Mouse (Mus musculus): ENCODE data around the gene Gm45062.
A peak's percentile ranks its signal among the peaks of the same experiment; 100 is the strongest.

Gm45062 gene

DNA sequence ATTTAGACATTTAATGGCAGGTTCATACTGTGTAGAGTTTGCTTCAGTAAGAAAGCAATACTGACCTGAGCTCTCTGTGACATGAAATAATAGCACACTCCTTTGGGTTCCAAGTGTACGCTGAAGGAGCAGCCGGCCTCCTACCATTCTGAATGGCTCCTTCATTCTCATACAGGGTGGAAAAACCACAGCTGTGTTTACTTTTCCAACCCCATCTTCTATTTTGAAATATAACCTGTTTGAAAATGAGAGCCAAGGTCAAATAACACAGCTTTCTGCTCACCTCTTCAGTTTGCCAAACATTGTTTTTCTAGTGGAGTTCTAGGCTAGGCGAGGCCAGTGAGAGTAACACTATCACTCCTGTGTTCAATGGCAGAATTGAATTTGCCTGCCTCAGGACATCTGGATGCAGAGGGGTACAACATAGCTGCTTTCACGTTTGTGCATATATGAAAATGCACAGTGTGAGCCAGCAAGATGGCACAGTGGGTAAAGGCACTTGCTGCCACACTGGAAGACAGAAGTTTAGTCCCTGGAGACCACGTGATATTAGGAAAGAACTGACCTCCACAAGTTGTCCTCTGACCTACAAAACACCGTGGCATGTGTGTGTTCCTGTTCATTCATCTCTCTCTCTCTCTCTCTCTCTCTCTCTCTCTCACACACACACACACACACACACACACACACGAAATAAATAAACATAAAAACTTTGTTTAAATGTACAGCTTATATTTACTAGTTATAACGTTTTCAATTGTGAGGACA, 157.7 kb downstream of the Gm45062 start:
- DNase-seq (ENCODE audit: low spot score) = no peak

DNA sequence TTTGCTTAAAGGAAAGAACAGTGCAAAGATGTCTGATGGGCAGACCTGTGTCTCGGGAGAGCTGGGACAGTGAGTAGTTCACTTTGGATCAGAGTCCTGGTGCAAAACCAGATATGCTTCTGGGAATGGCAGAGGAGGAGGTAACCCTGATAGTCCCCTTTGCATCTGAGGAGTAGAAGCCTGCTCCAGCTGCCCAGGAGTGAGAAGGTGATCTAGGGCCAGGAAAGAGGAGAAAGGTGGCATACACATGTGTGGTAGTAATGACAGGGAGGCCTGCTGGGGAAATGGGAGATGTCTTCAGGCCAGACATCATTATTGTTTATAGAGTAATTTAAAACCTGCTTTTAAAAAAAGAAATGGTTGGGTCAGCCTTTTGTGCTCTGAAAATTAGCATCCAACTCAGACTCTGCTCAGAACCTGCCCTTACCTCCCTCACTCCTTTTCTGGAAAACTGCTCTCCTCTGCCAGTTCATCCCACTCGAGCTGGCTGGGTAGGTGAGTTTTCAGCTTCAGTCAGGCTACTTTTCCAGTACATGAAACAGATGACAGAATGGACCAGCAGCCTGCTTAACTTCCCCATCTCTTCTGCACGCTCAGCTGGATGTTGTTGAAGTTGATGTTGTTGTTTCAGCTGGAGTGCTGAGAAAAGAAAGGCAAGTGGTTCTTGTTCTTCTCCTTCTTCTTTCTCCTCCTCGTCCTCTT, 160.4 kb downstream of the Gm45062 start:
- no peak for DNase-seq (ENCODE audit: low spot score)

DNA sequence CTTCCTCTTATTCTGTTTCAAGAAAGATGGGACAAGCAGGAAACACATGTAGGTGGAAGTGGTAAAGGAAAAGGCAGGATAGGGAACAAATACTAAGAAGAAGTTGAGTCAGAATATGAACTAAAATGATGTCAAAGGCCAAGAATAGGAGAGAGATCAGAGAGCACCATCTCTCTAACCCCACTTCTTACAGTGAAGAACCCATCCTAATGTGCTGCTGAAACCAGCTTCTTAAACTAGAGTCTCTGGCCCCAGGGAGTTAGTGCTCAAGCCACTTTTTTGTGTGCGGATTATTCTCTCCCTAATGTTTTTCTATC, 160.9 kb downstream of the Gm45062 start:
- DNase-seq (ENCODE audit: low spot score) = no peak

DNA sequence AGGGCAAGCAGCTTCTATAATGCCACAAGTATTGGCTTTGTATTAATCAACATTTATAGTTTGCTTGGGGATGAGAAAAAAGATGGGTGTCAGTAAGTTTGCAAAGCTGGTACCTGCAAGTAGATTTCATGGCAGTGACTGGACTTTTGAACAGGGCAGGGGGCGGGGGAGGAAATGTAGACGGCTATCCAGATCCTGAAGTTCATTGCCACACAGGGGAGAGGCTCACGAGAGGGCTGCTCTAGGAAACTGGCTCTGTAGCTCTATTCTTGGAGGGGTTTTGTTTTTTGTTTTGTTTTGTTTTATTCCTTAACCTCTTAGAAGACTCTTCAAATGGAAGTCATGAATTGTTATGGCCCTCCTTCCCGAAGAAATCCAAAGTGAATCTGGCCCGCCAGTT, 162.2 kb downstream of the Gm45062 start:
- DNase-seq (ENCODE audit: low spot score) = no peak

DNA sequence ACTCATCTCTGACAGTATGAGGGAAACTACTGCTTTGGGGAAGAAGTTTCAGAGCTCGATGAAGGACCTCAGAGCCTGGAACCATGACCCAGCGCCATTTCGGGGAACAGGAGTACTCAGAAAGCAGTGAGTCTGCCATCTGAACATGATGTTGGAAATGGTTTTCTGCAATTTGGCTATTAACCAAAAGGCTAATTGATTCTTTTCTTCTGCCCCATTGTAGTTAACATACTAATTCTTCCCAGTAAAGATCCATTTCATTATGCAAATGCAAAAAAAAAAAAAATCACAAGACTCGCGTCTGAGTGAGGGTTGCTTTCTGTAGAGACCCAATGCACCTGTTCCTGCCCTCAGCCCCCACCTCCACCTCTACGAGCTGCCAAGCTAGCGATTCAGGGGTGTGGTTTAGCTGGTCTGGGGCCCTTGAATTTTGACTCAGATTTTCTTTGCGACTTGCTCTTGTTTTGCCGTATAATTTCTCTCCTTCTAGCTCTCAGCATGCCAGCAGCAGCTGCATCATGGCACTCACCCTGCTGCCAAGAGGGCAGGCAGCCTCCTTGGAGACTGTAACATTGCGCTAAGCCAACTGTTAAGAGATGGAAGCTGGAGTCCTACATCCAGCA, 162.8 kb downstream of the Gm45062 start:
- DNase-seq (ENCODE audit: low spot score) = no peak

DNA sequence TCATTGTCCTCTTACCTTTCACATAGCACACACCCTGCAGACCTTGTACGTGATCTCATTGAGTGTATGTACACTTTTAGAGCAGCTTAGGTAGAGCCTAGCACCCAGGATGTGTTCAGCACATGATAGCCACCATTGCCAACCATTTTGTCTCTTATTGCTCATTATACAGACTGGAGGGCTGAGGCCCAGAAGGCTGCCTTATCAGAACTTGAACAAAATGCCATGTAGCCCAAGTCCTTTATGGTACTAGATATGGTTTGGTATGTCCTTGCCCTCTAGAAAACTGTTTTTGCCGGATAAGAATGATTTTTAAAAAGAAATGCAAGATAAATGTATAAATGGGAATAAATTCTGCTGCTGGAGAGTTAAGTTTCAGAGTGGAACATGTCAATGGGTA, 163.9 kb downstream of the Gm45062 start:
- DNase-seq (ENCODE audit: low spot score) = no peak

DNA sequence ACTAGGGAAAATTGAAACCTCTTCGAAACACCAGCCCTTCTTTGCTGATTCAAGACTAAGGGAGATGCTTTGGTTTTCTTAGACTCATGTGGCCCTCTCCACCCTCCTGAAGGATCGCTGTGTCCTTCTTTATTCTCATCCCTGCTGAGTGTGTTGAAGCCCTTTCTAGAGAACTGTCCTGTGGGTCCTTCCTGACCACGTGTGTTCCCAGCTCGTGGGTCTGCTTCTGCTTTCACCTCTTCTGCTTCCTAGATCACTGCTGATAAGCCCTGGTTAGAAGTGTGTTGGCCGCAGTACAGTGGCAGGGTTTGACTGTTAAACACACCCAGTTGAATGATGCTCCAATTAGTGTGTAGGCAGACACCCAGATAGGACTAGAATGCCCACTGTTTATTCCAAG, 168.4 kb downstream of the Gm45062 start:
- no peak for DNase-seq (ENCODE audit: low spot score)

DNA sequence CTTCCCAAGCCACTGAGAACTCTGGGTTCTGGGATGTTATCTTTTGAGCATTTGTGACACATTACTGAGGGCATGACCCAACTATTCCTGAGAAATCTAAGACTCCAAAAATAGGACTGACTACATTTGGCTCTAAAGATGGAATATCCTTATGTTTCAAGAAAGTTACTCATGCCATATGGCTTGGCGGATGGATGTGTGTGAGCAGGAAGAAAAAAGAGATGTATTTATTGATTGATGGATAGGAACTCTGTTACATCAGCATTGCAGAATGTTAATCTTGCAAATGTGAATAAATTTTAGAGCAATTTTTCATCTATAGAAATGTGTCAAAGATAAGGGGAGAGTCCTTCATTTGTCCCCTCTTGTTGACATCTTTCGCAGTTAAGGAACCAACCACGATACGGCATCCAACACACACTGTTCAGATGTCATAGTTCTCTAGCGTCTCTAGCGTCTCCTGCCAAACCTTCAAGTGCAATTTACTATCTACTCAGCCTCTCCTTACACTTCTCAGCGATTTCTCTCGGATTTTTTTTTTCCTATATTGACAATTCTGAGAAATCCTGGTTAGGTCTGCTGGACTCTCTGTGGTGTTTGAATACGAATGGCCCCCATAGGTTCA, 171.5 kb downstream of the Gm45062 start:
- no peak for DNase-seq (ENCODE audit: low spot score)

DNA sequence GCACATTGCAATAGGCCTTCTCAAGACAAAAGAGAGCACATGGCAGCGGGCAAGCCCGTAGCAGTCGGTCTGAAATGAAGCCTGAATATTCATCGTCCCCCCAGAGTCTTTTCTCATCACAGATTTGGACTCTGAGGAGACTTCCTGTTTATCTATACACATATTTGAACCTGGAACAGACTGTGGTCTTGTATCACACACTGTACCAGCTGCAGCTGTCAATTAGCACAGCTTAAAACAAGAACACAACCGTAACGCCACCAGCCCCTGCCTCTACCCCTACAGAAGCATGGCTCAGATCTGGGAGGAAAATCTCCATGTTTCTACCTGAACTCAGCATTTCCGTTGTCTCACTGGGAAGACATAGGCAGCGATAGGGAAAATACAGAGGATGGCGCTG, 173.9 kb downstream of the Gm45062 start:
- no peak for DNase-seq (ENCODE audit: low spot score)

DNA sequence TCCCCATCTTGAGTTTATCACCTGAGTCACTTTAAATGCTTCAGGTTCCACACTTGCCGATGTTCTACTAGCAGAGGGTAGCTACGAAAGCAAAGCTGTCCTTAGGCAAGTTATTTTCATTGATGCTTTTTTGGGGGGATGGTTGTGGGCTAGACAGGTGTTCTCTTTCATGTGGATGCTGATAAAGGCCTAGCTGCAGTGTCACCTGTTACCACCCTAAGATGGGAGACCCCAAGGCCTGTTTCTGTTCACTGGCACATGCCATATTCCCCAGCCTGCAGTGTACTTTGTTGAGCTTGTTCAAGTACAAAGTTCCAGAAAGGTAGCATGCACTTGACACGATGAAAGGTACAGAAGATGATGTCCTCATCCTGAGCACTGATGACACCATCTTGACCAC, 178.7 kb downstream of the Gm45062 start:
- no peak for DNase-seq (ENCODE audit: low spot score)

DNA sequence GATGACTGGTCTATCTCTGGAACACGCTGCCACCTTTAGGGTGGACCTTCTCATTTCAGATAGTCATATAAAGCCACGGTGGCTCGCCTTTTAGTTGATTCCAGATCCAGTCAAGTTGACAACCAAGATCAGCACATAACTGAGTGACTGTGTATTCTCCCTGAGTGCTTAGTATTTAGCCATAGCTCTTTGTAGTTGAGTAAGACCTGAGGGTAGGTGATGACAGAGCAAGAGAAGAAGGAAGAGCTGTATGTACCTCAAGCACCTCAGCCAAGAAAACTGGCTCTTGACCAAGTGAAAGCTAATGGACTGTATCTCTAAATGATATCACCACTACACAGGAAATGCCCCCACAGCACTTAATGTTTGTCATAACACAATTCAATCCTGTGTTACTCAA, 182.6 kb downstream of the Gm45062 start:
- DNase-seq (ENCODE audit: low spot score) = no peak

DNA sequence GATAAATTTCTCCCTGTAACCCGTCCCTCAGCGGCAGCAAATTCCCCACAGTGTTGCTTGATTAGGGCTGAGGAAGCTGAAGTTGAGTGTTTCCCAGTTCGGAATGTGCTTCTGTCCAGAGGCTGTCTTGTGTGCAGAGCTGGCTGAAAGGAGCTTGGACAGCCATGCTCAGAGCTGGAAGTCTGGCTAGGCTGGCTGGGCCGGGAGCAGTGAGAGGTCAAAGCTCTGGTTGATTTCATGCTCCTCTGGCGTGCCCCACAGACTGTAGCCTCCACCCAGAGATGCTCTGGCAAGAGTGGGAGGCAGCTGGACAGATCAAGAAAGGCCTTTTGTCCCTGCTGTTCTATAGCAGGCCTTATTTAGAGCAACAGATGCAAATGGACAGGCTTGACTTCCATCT, 187.5 kb downstream of the Gm45062 start:
- peak; percentile 39 for DNase-seq (ENCODE audit: low spot score)

DNA sequence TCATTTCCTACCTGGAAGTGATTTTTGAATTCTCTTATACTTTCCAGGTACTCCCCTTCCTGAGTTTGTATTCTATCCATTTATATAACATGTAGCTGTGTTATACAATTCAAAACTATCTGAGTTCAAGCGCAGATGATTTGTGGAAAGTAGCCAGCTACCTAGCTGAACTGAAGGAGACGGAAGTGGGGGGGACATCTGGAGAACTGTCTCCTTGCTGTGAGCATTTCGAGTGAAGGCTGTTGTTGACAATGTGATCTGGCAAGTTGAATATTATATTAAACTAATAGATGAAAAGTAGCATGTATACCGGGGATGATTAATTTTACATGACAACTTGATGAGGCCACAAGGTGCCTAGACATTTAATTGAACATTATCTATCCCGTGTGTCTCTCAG, 196.3 kb downstream of the Gm45062 start:
- no peak for DNase-seq (ENCODE audit: low spot score)

DNA sequence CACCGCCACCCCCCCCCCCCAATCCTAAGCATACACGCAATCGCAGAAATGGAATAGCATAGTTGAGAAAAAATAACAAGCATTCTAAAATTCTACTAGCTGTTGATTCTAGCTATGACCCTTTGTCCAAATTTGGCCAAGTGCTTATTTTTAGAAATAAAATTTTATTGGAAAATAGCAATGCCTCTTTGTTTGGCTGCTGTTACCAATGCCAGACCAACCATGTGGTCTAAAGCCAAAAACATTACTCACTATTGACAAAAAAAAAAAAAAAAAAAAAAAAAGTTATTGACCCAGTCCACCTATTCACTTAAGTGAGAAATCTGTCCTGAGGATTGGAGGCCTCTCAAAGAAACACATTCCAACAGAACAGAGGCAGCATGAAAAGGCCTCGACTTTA, 199.3 kb downstream of the Gm45062 start:
- DNase-seq (ENCODE audit: low spot score) = no peak

DNA sequence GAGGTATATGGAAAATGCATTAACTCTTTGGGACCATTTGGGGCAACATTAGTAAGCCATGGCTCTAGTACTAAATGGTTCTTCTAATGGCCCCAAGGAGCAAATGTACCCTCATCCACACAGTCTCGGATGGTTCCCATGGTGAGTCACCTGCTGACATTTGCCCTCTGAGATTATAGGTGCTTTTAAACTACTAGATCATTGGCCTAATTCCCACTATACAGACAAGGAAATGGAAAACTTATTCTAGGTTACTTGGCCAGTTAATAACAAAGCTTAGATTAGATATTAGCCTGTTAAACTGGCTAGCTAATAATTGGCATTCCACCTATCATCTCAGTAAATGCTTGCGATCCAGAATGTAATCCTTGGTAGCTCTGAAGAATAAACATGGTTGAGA, 203.2 kb downstream of the Gm45062 start:
- no peak for DNase-seq (ENCODE audit: low spot score)

DNA sequence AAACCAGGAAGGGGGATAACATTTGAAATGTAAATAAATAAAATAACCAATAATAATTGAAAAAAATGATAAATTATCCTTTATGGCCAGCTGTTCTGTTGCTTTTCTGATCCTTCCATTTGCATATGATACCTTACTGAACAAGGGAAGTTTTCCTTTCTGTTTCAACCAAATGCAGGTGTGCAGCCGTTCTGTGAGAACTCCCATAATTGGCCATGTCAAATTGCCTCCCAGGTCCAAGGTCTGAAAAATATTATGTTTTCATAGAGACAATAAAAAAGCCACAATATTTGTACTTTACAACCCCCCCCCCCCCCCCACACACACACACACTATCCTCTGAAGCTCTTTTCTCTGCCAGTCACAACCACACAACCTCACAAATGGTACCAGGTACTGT, 206.1 kb downstream of the Gm45062 start:
- no peak for DNase-seq (ENCODE audit: low spot score)

DNA sequence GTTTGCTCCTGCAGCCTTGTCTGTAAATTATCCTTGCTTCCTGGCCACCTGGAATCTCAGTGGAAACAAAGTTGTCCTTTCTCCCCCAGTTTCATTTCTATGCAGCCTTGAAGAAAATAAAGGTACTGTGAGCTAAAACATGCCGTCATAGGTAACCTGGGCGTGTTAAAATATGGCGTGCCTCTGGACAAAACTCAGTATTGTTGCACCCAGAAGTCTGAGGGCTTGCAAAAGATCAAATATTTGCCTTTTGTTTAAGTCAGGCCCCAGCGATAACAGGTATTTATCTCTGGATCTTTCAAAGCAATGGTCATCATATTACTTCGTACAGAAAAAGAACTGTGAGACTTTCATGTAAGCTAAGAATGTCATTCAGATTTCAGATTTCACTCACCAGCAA, 206.7 kb downstream of the Gm45062 start:
- DNase-seq (ENCODE audit: low spot score) = no peak

DNA sequence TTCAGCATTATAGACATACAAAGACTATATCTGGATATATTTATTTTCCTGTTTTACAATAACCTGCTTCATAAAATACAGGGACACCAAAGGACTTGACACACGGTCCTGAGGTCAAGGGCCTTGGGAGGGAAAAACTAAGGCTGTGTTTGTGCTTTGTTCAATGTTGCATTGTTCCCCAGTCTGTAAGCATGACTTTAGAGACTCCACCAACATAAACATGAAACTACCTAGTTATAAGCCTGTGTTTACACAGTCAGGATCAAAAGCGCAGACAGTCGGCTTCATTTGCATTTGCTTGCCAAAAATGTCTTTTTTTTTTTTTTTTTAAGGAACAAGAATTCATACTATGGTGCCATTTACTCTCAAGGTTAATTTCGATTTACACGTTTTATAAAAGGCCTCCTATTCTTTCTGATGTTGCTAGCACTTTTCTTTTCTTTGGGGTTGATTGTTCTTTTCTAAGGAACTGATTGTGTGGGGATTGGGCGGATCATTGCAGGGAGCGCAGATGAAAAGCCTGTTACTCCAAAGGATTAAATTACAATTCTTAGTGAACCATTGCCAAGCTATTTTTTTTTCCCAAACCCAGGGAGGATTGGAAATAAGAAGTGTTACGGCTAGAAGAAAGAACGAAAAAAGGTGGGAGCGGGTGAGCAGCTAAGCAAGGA, 208.6 kb downstream of the Gm45062 start:
- DNase-seq (ENCODE audit: low spot score) = no peak

DNA sequence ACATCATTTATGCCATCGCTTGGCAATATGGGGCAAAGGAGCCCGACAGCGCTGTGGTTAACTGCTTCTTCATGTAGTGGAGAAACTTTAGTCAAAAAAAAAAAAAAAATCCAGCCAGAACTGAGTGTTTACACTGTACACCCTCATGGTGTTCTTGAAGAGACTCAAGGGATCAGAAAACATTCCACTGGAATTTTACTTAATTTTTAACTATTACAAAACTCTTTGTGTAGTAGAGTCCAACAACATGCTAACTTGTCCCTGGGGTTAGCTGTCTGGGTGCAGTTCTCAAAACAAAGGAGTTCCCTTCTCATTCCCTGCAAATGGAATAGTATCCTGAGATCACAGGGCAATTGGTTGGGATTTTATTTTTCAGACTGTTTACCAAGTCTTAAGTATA, 210.7 kb downstream of the Gm45062 start:
- no peak for DNase-seq (ENCODE audit: low spot score)

DNA sequence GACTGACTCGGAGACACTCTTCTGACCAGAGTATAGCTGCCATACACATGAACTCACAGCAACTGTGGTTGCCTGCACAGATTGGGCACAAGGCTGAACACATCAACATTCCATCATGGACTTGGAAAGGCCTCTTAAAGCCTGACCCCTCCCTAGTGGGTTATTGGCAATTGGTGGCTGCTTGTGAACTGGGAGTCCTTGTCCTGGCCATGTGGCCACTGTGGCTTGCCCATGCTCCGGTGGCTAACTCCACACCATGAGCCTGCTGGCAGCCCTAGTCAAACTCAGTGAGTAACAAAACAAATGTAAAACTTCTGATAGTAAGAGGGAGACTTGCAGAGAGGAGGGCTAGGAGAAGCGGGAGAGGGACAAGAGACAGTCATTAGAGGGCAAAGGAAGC, 212.9 kb downstream of the Gm45062 start:
- DNase-seq (ENCODE audit: low spot score) = no peak

DNA sequence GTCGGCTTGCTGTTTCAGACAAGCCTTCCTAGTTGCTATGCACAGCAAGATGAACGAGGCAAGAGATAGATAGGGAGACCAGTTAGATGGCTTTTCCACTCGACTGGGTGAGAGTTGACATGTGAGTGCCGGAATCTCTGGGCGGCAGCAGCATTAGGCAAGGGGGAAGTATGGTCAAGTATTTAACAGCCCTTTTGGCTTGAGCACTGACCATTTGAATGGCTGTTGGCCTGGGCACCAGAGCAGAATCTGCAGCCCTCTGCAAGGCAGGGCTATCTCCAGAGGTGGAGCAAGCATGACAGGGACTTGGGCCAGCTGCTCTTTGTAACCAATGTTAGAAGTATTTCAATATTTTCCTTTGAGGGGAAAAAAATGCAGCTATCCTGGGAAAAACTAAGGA, 213.7 kb downstream of the Gm45062 start:
- no peak for DNase-seq (ENCODE audit: low spot score)

DNA sequence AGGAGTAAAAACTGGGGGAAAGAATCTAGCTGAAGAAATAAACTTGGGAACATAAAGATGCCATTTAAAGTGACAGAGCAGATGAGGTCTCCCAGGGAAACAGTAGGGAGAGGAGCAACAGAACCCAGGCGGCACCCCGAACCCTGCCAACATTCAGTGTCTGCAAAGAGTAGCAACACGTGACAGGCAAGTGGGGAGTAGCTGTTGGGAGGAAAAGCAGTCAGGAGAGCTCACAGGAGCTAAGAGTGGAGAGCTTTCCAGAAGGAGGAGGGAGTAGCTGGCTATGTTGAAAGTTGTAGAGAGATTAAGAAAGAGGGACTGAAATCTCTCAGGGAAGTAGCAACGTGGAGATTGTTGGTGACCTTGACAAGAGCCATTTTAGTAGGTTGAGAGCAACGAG, 214.2 kb downstream of the Gm45062 start:
- DNase-seq (ENCODE audit: low spot score) = no peak

DNA sequence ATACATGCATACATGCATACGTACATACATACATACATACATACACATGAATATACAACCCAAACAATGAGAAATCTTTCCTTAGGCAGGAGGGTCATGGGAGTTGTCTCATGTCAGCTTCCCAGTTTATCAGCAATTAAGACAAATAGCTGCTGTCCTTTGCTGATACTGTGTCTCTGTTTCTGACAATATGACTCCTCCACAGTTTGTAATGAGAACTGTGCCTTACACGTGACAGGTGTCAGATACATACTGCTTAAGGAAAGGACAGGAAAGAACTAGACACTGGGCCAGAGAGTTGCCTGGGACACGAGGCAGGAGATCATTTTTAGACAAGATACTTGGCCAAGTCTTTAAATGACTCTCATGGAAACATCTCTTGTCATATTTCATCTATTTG, 215.1 kb downstream of the Gm45062 start:
- no peak for DNase-seq (ENCODE audit: low spot score)

All from left cerebral cortex, adult 11 months (tissue).